Mouse (Mus musculus): ENCODE measurements around the gene 1700025G04Rik.
"Not testable (repeated sequence)": the region's sequence is repeated elsewhere in the genome, so short reads cannot be mapped to it uniquely, and the experiment has no call there.

Gene 1700025G04Rik

GRCm38 (mm10) chr1:151851976-151852375, 237.9 kb downstream of the 1700025G04Rik start:
- DNase-seq (ENCODE audit: low read depth), result no peak

GRCm38 (mm10) chr1:151851051-151851848, 238.7 kb downstream of the 1700025G04Rik start:
- no peak for DNase-seq (ENCODE audit: low read depth)

GRCm38 (mm10) chr1:151849993-151850608, 239.8 kb downstream of the 1700025G04Rik start:
- no peak for DNase-seq (ENCODE audit: low read depth)

- DNase-seq (ENCODE audit: low read depth), result no peak
Observed at GRCm38 (mm10) chr1:151848286-151848685, 241.6 kb downstream of the 1700025G04Rik start.

GRCm38 (mm10) chr1:151845926-151846782, 243.8 kb downstream of the 1700025G04Rik start:
- DNase-seq (ENCODE audit: low read depth), result no peak

GRCm38 (mm10) chr1:151845252-151845832, 244.6 kb downstream of the 1700025G04Rik start:
- no peak for DNase-seq (ENCODE audit: low read depth)

GRCm38 (mm10) chr1:151840345-151840744, 249.6 kb downstream of the 1700025G04Rik start:
- DNase-seq (ENCODE audit: low read depth), result not testable (repeated sequence)

GRCm38 (mm10) chr1:151835261-151835660, 254.7 kb downstream of the 1700025G04Rik start:
- DNase-seq (ENCODE audit: low read depth), result no peak

- DNase-seq (ENCODE audit: low read depth), result no peak
Observed at GRCm38 (mm10) chr1:151831791-151832190, 258.1 kb downstream of the 1700025G04Rik start.

- DNase-seq (ENCODE audit: low read depth), result no peak
Observed at GRCm38 (mm10) chr1:151825065-151825464, 264.9 kb downstream of the 1700025G04Rik start.

- DNase-seq (ENCODE audit: low read depth), result peak; percentile 64
Observed at GRCm38 (mm10) chr1:151820457-151820856, 269.5 kb downstream of the 1700025G04Rik start.

GRCm38 (mm10) chr1:151819190-151819589, 270.7 kb downstream of the 1700025G04Rik start:
- DNase-seq (ENCODE audit: low read depth), result no peak

GRCm38 (mm10) chr1:151816051-151816450, 273.9 kb downstream of the 1700025G04Rik start:
- no peak for DNase-seq (ENCODE audit: low read depth)

- DNase-seq (ENCODE audit: low read depth), result no peak
Observed at GRCm38 (mm10) chr1:151812004-151812712, 277.8 kb downstream of the 1700025G04Rik start.

GRCm38 (mm10) chr1:151811456-151811855, 278.5 kb downstream of the 1700025G04Rik start:
- no peak for DNase-seq (ENCODE audit: low read depth)

GRCm38 (mm10) chr1:151810628-151811421, 279.1 kb downstream of the 1700025G04Rik start:
- no peak for DNase-seq (ENCODE audit: low read depth)

- DNase-seq (ENCODE audit: low read depth), result no peak
Observed at GRCm38 (mm10) chr1:151807286-151807685, 282.6 kb downstream of the 1700025G04Rik start.

- not testable (repeated sequence) for DNase-seq (ENCODE audit: low read depth)
Observed at GRCm38 (mm10) chr1:151802795-151803194, 287.1 kb downstream of the 1700025G04Rik start.
